Mouse (Mus musculus) cerebral cortex, adult 2 months (tissue): ENCODE measurements around the gene Kcnj12.

Experiments used
- WGBS: fragments of 180-500 bp; shearing (Covaris S2); methylation state at CpG from one replicate; pipeline ENCODE4 v1.1.7; 2018; 5-methylcytosine and 5-hydroxymethylcytosine counted together

Kcnj12 gene

DNA sequence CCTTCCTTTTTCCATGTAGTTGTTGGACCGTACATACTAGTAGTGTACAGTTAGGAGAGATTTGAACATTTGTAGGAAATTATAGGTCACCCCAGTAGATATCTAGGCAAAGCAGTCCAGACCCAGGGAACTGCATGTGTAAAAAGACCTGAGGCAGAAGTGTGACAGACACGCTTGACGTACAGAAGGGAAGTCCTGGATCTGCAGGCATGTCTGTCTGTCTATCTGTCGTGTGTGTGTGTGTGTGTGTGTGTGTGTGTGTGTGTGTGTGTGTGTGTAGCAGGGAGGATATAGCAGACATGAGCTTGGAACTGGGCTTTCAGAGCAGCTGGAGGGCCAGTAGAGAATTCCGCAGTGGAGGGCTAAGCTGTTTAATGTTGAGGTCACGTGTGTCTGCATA is 87.3 kb downstream of the Kcnj12 start:
- WGBS: 88% methylated on average over 6 of the region's 6 CpGs

DNA sequence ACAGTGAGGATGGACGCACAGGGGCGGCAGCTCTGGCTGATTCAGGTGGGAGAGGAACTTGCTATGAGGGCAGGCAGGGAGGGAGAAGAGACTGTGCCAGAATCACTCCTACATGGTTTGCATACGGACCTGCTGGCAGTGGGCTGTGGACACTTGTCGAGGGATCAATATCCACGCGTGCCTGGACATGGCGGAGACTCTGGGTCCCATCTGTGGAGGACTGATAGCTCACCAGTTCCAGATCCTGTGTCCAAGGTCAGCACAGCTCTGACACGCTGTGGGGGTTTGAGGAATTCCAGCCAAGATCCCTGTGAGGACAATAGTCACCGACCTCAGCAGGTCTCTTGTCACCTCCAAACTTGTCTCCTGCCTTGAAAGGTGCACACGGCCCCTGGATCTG is 87.7 kb downstream of the Kcnj12 start:
- WGBS: 76% methylated on average over 10 of the region's 10 CpGs

- 60% methylated on average over 1 of the region's 1 CpGs for WGBS
These were observed 88.6 kb downstream of the Kcnj12 start for GRCm38 (mm10) chr11:61110928-61111327.

DNA sequence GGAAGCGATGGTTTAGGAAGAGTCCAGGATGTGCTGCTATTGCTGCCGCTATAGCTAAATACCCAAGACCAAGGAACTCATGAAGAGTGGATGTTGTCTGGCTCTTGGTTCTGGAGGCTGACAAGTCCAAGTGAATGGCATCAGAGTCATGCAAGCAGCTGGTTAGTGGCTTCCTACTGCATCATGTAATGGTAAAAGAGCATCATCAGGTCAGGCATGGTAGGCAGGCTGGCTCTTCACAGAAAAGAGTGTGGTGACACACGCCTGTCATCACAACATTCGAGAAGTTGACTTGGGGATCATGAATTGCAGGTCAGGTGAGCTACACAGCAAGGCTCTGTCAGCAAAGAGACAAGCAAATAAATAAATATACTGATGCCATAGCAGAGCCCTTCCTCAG is 89.1 kb downstream of the Kcnj12 start:
- 92% methylated on average over 4 of the region's 4 CpGs for WGBS

- 86% methylated on average over 8 of the region's 8 CpGs for WGBS
These were observed 90.1 kb downstream of the Kcnj12 start for GRCm38 (mm10) chr11:61112323-61112995.

DNA sequence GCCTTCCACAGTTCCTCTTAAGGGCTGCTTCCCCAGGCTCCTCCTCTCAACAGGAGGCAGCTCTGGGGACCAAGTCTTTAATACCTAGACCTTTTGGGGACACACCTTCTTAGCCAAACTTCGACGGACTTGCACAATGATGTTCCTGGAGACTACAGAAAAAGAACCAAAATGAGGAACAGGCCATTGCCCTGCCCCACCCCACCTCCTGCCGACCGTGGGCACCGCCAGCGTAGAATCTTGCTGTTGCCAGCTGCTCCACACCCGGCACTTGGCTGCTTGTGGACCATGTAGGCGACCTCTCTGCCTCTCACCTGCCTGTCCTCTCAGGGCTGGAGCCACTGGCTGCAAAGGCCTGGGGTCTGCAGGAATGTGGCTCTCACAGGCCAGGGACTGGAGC is 93.9 kb downstream of the Kcnj12 start:
- WGBS: 71% methylated on average over 8 of the region's 8 CpGs

GRCm38 (mm10) chr11:61119996-61120583 is 97.7 kb downstream of the Kcnj12 start:
- WGBS: 83% methylated on average over 3 of the region's 3 CpGs
